Mouse (Mus musculus) 416B (cell line): ENCODE measurements at regions not wholly inside any gene's neighbourhood (a gene's known extent, or its start where the extent isn't known, plus 50 kb on each side); places are given as distances from the start of the nearest gene placed in this dataset.
"Not testable (repeated sequence)": the region's sequence is repeated elsewhere in the genome, so short reads cannot be mapped to it uniquely, and the experiment has no call there.

ENCODE experiments used
- DNase-seq: peaks from one replicate; pipeline ENCODE4 v3.0.0; 2011; ENCODE audit warnings: low read depth

DNA sequence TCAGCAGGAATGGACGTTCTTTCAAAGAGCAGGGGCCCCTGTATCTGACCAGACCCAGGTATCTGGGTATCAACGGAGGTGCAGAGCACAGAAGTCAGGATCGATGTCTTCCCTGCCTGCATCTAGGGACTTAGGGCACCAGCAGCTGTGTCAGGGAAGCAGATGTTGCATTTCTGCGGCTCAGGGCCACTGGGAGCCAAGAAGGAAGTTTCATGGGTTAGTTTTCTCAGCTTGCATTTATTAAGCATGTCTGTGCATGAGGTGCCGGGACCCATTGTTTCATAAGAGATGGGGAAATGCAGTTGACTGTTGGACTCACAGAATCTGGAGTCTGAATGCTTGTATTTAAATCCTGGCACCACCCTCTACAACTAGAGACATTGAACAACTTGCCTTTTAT is 71.3 kb upstream of the Spon1 start:
- no peak for DNase-seq

DNA sequence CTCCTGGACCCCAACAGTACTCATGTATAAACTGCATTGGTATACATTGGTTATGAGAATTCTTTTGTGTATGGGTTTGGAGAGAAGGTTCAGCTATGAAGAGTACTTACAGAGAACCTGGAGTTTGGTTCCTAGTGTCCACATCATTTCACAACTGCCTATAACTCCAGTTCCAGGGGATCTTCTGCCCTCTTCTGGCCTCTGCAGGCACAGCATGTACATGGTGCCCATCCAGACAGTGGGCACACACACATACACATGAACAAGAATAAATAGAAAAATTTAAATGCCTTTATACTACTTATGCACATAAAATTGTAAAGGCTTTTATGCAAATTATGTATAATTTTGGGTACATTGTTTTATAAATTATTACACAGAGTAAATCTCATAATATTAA is 59.9 kb upstream of the Spon1 start:
- DNase-seq, result peak; percentile 10

DNA sequence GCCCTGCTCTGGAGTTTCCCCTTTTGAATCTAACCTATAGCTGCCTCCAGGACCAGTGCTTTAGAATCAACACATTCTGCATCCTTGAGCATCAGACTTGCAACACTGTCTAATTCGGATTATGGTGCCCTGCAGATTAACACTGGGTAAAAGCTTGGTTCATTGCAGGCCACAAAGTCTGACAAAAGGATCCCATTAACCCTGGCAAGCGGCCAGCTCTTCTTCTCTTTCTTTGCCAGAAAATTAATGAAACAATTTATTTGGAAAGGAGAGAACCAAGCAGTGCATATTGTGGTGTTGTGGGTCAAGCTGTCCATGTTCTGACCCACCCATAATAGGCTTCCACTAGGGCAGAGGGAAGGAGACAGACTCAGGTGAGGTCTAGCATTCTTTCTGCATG is 58.2 kb upstream of the Spon1 start:
- no peak for DNase-seq

DNA sequence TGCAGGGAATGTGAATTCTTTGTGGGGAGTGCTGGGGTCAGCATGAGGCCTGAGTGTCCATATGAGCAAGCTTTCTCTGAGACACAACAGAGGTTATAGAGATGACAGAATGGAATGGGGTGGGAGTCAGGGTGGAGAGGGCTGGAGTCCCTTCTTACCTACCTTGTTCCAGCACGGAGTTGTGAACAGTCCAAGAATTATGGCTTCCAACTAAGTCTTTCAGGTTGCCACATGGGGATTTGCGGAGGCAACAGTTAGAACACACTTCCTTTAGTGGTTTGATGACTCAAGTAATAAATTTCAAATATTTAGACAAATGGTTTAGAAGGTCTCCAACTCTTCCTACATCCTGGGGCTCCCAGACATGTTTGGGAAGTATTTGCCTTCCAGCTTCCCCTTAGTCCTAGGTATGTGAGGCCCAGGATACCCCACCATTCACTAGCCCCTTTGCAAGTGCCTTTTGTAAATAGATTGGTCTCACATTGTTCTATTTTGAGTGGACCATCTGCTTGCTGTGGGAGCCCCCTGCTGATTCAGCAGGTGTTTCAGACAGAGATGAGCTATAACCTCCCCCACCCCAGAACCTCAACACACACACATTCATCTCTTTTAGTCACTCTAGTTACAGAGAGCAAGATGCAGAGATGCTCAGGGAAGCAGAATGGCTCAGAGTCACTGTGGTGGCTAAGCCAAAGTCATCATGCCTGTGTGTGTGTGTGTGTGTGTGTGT is 55.1 kb upstream of the Spon1 start:
- peak; percentile 8 for DNase-seq

DNA sequence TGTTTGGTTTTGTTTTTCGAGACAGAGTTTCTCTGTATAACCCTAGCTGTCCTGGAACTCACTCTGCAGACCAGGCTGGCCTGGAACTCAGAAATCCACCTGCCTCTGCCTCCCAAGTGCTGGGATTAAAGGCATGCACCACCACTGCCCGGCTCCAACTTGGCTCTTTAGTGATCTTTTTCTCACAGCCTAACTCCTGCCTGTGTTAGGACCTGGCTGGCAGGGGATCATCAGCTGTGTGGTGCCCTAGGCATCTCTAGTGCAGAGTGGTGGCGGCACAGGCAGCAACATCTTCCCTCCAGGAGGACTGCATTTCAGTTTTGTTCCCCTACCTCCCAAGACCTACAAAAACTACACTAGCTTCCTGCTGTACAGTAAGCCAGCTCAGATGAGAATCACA is 54.4 kb upstream of the Spon1 start:
- not testable (repeated sequence) for DNase-seq
